In genomic region chr15:37100767-37101288, GRCm38 (mm10) we compare ENCODE assay signal across 13 mouse cellular contexts.
A peak's percentile ranks its signal among the peaks of the same experiment; 100 is the strongest.
DNase-seq lines count a peak whose midpoint lies in the region; ATAC-seq and TF ChIP-seq lines count a peak whose summit lies in the region.
"Had no signal": no experiment of that assay in that cellular context is flagged by ENCODE, and none has a peak within 500 bp of the region (broad histone marks: within the 10 kb centered on the region; RNA-seq: fewer than 3 reads in every experiment).

No protein-coding gene starts in this region.

- peak; percentile 4 for DNase-seq in hindbrain, embryonic 14.5 days (ENCODE audit: low spot score)
- DNase-seq in midbrain, postnatal 0 days (ENCODE audit: low spot score): no peak
- DNase-seq in midbrain, embryonic 10.5 days (ENCODE audit: low spot score): no peak
- DNase-seq in liver, embryonic 13.5 days: no peak
- DNase-seq in urinary bladder, postnatal 14 days (ENCODE audit: low spot score): no peak
- no peak for DNase-seq in right cerebral cortex, adult 18-20 months

- peaks cover 8% of the 10 kb centered on the region; the same call in 1 of the 2 replicates for H3K4me1 ChIP-seq in hindbrain, embryonic 14.5 days (replicated peaks; ENCODE audit: control insufficient read depth, insufficient read depth, low read length)
- H3K4me1 ChIP-seq in hindbrain, embryonic 16.5 days (ENCODE audit: control insufficient read depth, insufficient read depth, low read depth, low read length): peaks cover 4% of the 10 kb centered on the region; the same call in 1 of the 2 replicates
- no peaks in the 10 kb centered on the region for H3K4me1 ChIP-seq in midbrain, postnatal 0 days (ENCODE audit: insufficient read depth, low read length)
- peaks cover 6% of the 10 kb centered on the region for H3K4me1 ChIP-seq in midbrain, embryonic 10.5 days
- H3K4me1 ChIP-seq in liver, embryonic 13.5 days (replicated peaks): peaks cover 27% of the 10 kb centered on the region
- H3K4me1 ChIP-seq: forebrain, embryonic 13.5 days; heart, embryonic 10.5 days had no signal

- no peak for TF ChIP-seq CTCF in midbrain, postnatal 0 days (IDR thresholded peaks at IDR 0.05)

- no peak overlapping the region for H3K4me3 ChIP-seq in hindbrain, embryonic 14.5 days (replicated peaks; ENCODE audit: low read length)
- H3K4me3 ChIP-seq in hindbrain, embryonic 16.5 days (ENCODE audit: low read length): no peak overlapping the region
- no peak overlapping the region for H3K4me3 ChIP-seq in midbrain, postnatal 0 days (ENCODE audit: low read depth, low read length)
- H3K4me3 ChIP-seq in midbrain, embryonic 10.5 days: no peak overlapping the region
- H3K4me3 ChIP-seq in liver, embryonic 13.5 days (replicated peaks): peak overlapping the region; percentile 41

- WGBS in hindbrain, embryonic 14.5 days: 91% methylated on average over 6 of the region's 6 CpGs
- WGBS in hindbrain, embryonic 16.5 days: 91% methylated on average over 6 of the region's 6 CpGs
- WGBS in midbrain, postnatal 0 days: 96% methylated on average over 6 of the region's 6 CpGs
- WGBS in midbrain, embryonic 10.5 days: 93% methylated on average over 6 of the region's 6 CpGs
- WGBS in liver, embryonic 13.5 days (ENCODE audit: insufficient replicate concordance): 42% methylated on average over 6 of the region's 6 CpGs

- H3K4me2 ChIP-seq in hindbrain, embryonic 14.5 days (replicated peaks): 0 out of 2 replicates have a peak overlapping the region, but pooled peaks have one; percentile 48
- H3K4me2 ChIP-seq in hindbrain, embryonic 16.5 days (ENCODE audit: low read length): no peak overlapping the region
- H3K4me2 ChIP-seq in midbrain, postnatal 0 days (ENCODE audit: low read depth, low read length, poor library complexity, severe bottlenecking): 0 out of 2 replicates have a peak overlapping the region, but pooled peaks have one; percentile 42
- peak overlapping the region; percentile 58 for H3K4me2 ChIP-seq in liver, embryonic 13.5 days

- H3K9ac ChIP-seq in hindbrain, embryonic 14.5 days: no peak overlapping the region
- no peak overlapping the region for H3K9ac ChIP-seq in hindbrain, embryonic 16.5 days (ENCODE audit: low read depth, low read length)
- H3K9ac ChIP-seq in midbrain, postnatal 0 days (replicated peaks; ENCODE audit: low read length, poor library complexity, severe bottlenecking): no peak overlapping the region
- H3K9ac ChIP-seq in liver, embryonic 13.5 days: peak overlapping the region; percentile 29; the same call in 1 of the 2 replicates
- H3K9ac ChIP-seq: forebrain, embryonic 13.5 days; limb, embryonic 12.5 days had no signal

- H3K27me3 ChIP-seq in hindbrain, embryonic 14.5 days (ENCODE audit: control insufficient read depth, insufficient read depth, low read length): no peaks in the 10 kb centered on the region
- H3K27me3 ChIP-seq in hindbrain, embryonic 16.5 days (replicated peaks; ENCODE audit: control insufficient read depth, insufficient read depth, low read length): no peaks in the 10 kb centered on the region
- no peaks in the 10 kb centered on the region for H3K27me3 ChIP-seq in midbrain, postnatal 0 days (ENCODE audit: insufficient read depth, low read length)
- no peaks in the 10 kb centered on the region for H3K27me3 ChIP-seq in midbrain, embryonic 10.5 days (ENCODE audit: low read depth, poor library complexity, severe bottlenecking)
- H3K27me3 ChIP-seq in liver, embryonic 13.5 days: no peaks in the 10 kb centered on the region
- H3K27me3 ChIP-seq: forebrain, embryonic 13.5 days; limb, embryonic 12.5 days had no signal

- H3K36me3 ChIP-seq in hindbrain, embryonic 14.5 days (replicated peaks; ENCODE audit: control insufficient read depth, insufficient read depth): no peaks in the 10 kb centered on the region
- no peaks in the 10 kb centered on the region for H3K36me3 ChIP-seq in hindbrain, embryonic 16.5 days (ENCODE audit: control insufficient read depth, insufficient read depth, low read length)
- no peaks in the 10 kb centered on the region for H3K36me3 ChIP-seq in midbrain, postnatal 0 days (ENCODE audit: insufficient read depth, low read length)
- no peaks in the 10 kb centered on the region for H3K36me3 ChIP-seq in midbrain, embryonic 10.5 days
- H3K36me3 ChIP-seq in liver, embryonic 13.5 days: no peaks in the 10 kb centered on the region
- H3K36me3 ChIP-seq: heart, embryonic 10.5 days; limb, embryonic 12.5 days had no signal

- ATAC-seq in hindbrain, embryonic 14.5 days (ENCODE audit: low FRiP score): no peak
- ATAC-seq in hindbrain, embryonic 16.5 days: no peak
- no peak; the same call in 1 of the 2 replicates for ATAC-seq in midbrain, postnatal 0 days (ENCODE audit: low FRiP score)
- ATAC-seq in liver, embryonic 13.5 days (ENCODE audit: low read depth): peak; percentile 43
- ATAC-seq in megakaryocyte-erythroid progenitor cell, adult 5-6 weeks (replicated peaks; ENCODE audit: low FRiP score, low TSS enrichment, poor library complexity, severe bottlenecking): peak; percentile 48; the same call in 1 of the 2 replicates

- no peak overlapping the region for H3K27ac ChIP-seq in hindbrain, embryonic 14.5 days
- H3K27ac ChIP-seq in hindbrain, embryonic 16.5 days (ENCODE audit: low read depth, low read length): no peak overlapping the region
- no peak overlapping the region for H3K27ac ChIP-seq in midbrain, postnatal 0 days (ENCODE audit: low read depth, low read length)
- no peak overlapping the region for H3K27ac ChIP-seq in midbrain, embryonic 10.5 days (replicated peaks)
- H3K27ac ChIP-seq in liver, embryonic 13.5 days: no peak overlapping the region
- H3K27ac ChIP-seq: forebrain, embryonic 13.5 days; gastrocnemius, adult 2 months; heart, embryonic 10.5 days; kidney, postnatal 0 days; limb, embryonic 12.5 days had no signal

- no peaks in the 10 kb centered on the region for H3K9me3 ChIP-seq in hindbrain, embryonic 14.5 days (ENCODE audit: control insufficient read depth, low read length)
- no peaks in the 10 kb centered on the region for H3K9me3 ChIP-seq in hindbrain, embryonic 16.5 days (ENCODE audit: control insufficient read depth, low read length)
- H3K9me3 ChIP-seq in midbrain, postnatal 0 days (ENCODE audit: low read length): no peaks in the 10 kb centered on the region
- no peaks in the 10 kb centered on the region for H3K9me3 ChIP-seq in midbrain, embryonic 10.5 days (replicated peaks)
- no peaks in the 10 kb centered on the region for H3K9me3 ChIP-seq in liver, embryonic 13.5 days (replicated peaks)
- H3K9me3 ChIP-seq: forebrain, embryonic 13.5 days; heart, embryonic 10.5 days; limb, embryonic 12.5 days had no signal

Comparison
In these comparisons a context has a peak if more than half of its experiments do, and no peak if none do; other contexts are left out.
1. ATAC-seq: peak in liver, embryonic 13.5 days (single experiment) and megakaryocyte-erythroid progenitor cell, adult 5-6 weeks (single experiment); none in hindbrain, embryonic 14.5 days (single experiment), hindbrain, embryonic 16.5 days (single experiment) and midbrain, postnatal 0 days (single experiment).